Mouse (Mus musculus) hindbrain, embryonic 16.5 days (tissue): Measurements from ENCODE around the gene Zbtb20. TPM values are rescaled to one million over a fixed set of nuclear protein-coding genes. Genes with fewer than 3 reads are reported as not detected.

Experiments used
- ATAC-seq: fragments of 200-750 bp; cut with Nextera tagmentation; 2 replicates; pipeline ENCODE4 v1.8.0; 2017; ENCODE audit warnings: moderate TSS enrichment, moderate library complexity
- H3K27ac ChIP-seq: fragments of 300-500 bp; sonication (generic); 2 replicates; pipeline ENCODE4 v1.5.1; 2014; ENCODE audit warnings: low read depth, mild to moderate bottlenecking, control low read depth, low read length, moderate library complexity
- H3K27me3 ChIP-seq: fragments of 300-500 bp; sonication (generic); replicated peaks from 2 replicates; pipeline ENCODE4 v1.6.1; 2014; ENCODE audit warnings: low read length; ENCODE audit not compliant: control insufficient read depth, insufficient read depth
- H3K36me3 ChIP-seq: fragments of 300-500 bp; sonication (generic); 2 replicates; pipeline ENCODE4 v1.6.1; 2014; ENCODE audit warnings: mild to moderate bottlenecking, low read length, moderate library complexity, mixed read lengths; ENCODE audit not compliant: control insufficient read depth, insufficient read depth
- H3K4me1 ChIP-seq: fragments of 300-500 bp; sonication (generic); 2 replicates; pipeline ENCODE4 v1.6.1; 2014; ENCODE audit warnings: low read depth, low read length; ENCODE audit not compliant: control insufficient read depth, insufficient read depth
- H3K4me2 ChIP-seq: fragments of 300-500 bp; sonication (generic); 2 replicates; pipeline ENCODE4 v1.6.1; 2014; ENCODE audit warnings: mild to moderate bottlenecking, low read length, control low read depth, moderate library complexity
- H3K4me3 ChIP-seq: fragments of 300-500 bp; sonication (generic); 2 replicates; pipeline ENCODE4 v1.5.1; 2014; ENCODE audit warnings: mild to moderate bottlenecking, low read length, control low read depth, moderate library complexity
- H3K9ac ChIP-seq: fragments of 300-500 bp; sonication (generic); 2 replicates; pipeline ENCODE4 v1.6.1; 2014; ENCODE audit warnings: low read depth, mild to moderate bottlenecking, control low read depth, low read length, moderate library complexity
- H3K9me3 ChIP-seq: fragments of 300-500 bp; sonication (generic); 2 replicates; pipeline ENCODE4 v1.6.1; 2014; ENCODE audit warnings: mild to moderate bottlenecking, low read length, moderate library complexity; ENCODE audit not compliant: control insufficient read depth
- WGBS: fragments of 180-500 bp; shearing (Covaris S2); extraction: QIAGEN DNeasy Blood & Tissue Kit; methylation state at CpG from one replicate; pipeline ENCODE4 v1.1.7; 2014; 5-methylcytosine and 5-hydroxymethylcytosine counted together
- polyA plus RNA-seq: library from polyadenylated mRNA; unstranded; fragments of >200 nt; fragmentation: Nextera tagmentation; extraction: Ambion mirVana; gene quantifications from 2 replicates; pipeline ENCODE4 v1.2.1, GENCODE M21; 2015

Zbtb20 gene
- polyA plus RNA-seq, 1 experiment from 2014 or later = 46.6 TPM

- WGBS = 79% methylated on average over 9 of the region's 9 CpGs
- no peak overlapping the region for H3K9ac ChIP-seq
- no peak overlapping the region for H3K4me3 ChIP-seq
- H3K27ac ChIP-seq = no peak overlapping the region
- no peak overlapping the region for H3K4me2 ChIP-seq
- H3K4me1 ChIP-seq = peaks cover 21% of the 10 kb centered on the region
- no peaks in the 10 kb centered on the region for H3K27me3 ChIP-seq
- H3K36me3 ChIP-seq = no peaks in the 10 kb centered on the region
- ATAC-seq = no peak
- no peaks in the 10 kb centered on the region for H3K9me3 ChIP-seq
Observed at GRCm38 (mm10) chr16:43465921-43466748, 590.5 kb downstream of the Zbtb20 start.

DNA sequence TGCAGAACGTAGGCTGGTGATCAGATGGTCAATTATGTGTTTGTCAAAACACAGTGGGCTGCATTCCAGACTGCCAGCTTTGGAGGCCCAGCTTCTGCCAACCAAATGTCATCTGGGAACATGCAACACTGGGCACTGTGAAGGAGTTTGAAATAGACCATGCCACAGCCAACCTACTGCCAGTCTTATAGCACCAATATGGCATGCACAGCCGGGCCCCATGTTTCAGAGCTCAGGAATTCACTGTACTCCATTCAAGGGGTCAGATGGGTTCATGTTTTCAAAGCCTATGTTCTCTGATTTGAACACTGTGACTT is 591.0 kb downstream of the Zbtb20 start:
- peak; percentile 65 for ATAC-seq
- Histone ChIP-seq H3K36me3 (no peaks in the 10 kb centered on the region), H3K9me3 (no peaks in the 10 kb centered on the region), H3K4me1 (peaks cover 21% of the 10 kb centered on the region), H3K27me3 (no peaks in the 10 kb centered on the region), H3K27ac (no peak overlapping the region), H3K9ac (no peak overlapping the region), H3K4me2 (no peak overlapping the region), H3K4me3 (no peak overlapping the region)
- 56% methylated on average over 2 of the region's 2 CpGs for WGBS

GRCm38 (mm10) chr16:43471060-43471459 is 595.4 kb downstream of the Zbtb20 start:
- Histone ChIP-seq H3K9ac (no peak overlapping the region), H3K27me3 (no peaks in the 10 kb centered on the region), H3K27ac (no peak overlapping the region), H3K4me1 (no peaks in the 10 kb centered on the region; the same call in none of the 2 replicates), H3K4me3 (no peak overlapping the region), H3K4me2 (no peak overlapping the region), H3K9me3 (no peaks in the 10 kb centered on the region), H3K36me3 (no peaks in the 10 kb centered on the region)
- ATAC-seq = no peak
- 61% methylated on average over 3 of the region's 3 CpGs for WGBS

GRCm38 (mm10) chr16:43474941-43475728 is 599.5 kb downstream of the Zbtb20 start:
- Histone ChIP-seq H3K9me3 (no peaks in the 10 kb centered on the region), H3K9ac (no peak overlapping the region), H3K4me1 (no peaks in the 10 kb centered on the region), H3K36me3 (no peaks in the 10 kb centered on the region), H3K4me3 (no peak overlapping the region), H3K27ac (no peak overlapping the region), H3K4me2 (no peak overlapping the region), H3K27me3 (no peaks in the 10 kb centered on the region)
- ATAC-seq = no peak
- 88% methylated on average over 11 of the region's 11 CpGs for WGBS

GRCm38 (mm10) chr16:43476921-43477320 is 601.2 kb downstream of the Zbtb20 start:
- no peak overlapping the region for H3K4me2 ChIP-seq
- H3K36me3 ChIP-seq = no peaks in the 10 kb centered on the region
- H3K27me3 ChIP-seq = no peaks in the 10 kb centered on the region
- no peak overlapping the region for H3K27ac ChIP-seq
- H3K4me1 ChIP-seq = no peaks in the 10 kb centered on the region
- no peaks in the 10 kb centered on the region for H3K9me3 ChIP-seq
- no peak for ATAC-seq
- WGBS = 90% methylated on average over 3 of the region's 3 CpGs
- no peak overlapping the region for H3K9ac ChIP-seq
- no peak overlapping the region for H3K4me3 ChIP-seq

- Histone ChIP-seq H3K27me3 (no peaks in the 10 kb centered on the region), H3K4me2 (no peak overlapping the region), H3K36me3 (no peaks in the 10 kb centered on the region), H3K9ac (no peak overlapping the region), H3K4me1 (no peaks in the 10 kb centered on the region), H3K9me3 (no peaks in the 10 kb centered on the region), H3K4me3 (no peak overlapping the region), H3K27ac (no peak overlapping the region)
- 69% methylated on average over 1 of the region's 1 CpGs for WGBS
- no peak for ATAC-seq
Observed at GRCm38 (mm10) chr16:43478352-43478751, 602.7 kb downstream of the Zbtb20 start.

- ATAC-seq = no peak
- Histone ChIP-seq H3K4me3 (no peak overlapping the region), H3K27ac (no peak overlapping the region), H3K27me3 (no peaks in the 10 kb centered on the region), H3K9ac (no peak overlapping the region), H3K4me2 (no peak overlapping the region), H3K36me3 (no peaks in the 10 kb centered on the region), H3K4me1 (no peaks in the 10 kb centered on the region), H3K9me3 (no peaks in the 10 kb centered on the region)
- WGBS = 84% methylated on average over 6 of the region's 6 CpGs
Observed at GRCm38 (mm10) chr16:43480532-43480931, 604.9 kb downstream of the Zbtb20 start.

- no peaks in the 10 kb centered on the region for H3K9me3 ChIP-seq
- no peaks in the 10 kb centered on the region for H3K36me3 ChIP-seq
- H3K27me3 ChIP-seq = no peaks in the 10 kb centered on the region
- H3K9ac ChIP-seq = no peak overlapping the region
- H3K4me1 ChIP-seq = no peaks in the 10 kb centered on the region
- H3K27ac ChIP-seq = no peak overlapping the region
- H3K4me3 ChIP-seq = no peak overlapping the region
- WGBS = 69% methylated on average over 3 of the region's 3 CpGs
- H3K4me2 ChIP-seq = no peak overlapping the region
- no peak for ATAC-seq
Observed at GRCm38 (mm10) chr16:43482125-43482524, 606.4 kb downstream of the Zbtb20 start.

DNA sequence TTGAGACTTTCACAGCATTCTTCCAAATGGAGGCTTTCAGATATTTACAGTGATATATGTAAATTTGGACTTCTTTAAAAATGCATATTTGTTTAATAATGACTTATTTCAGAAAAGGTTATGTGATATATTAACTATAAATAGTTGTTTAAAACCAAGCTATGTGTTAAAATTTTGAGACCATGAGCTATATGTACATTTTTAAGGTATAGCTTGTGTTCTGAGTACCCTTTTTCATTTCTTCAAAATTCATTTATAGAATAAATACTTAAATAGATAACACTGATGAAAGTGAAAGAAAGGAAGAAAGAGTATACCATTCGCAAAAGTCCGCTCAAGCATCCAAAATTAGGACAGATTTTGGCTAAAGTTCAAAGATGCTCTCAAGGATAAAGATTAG is 607.1 kb downstream of the Zbtb20 start:
- Histone ChIP-seq H3K4me3 (no peak overlapping the region), H3K4me1 (no peaks in the 10 kb centered on the region), H3K27ac (no peak overlapping the region), H3K4me2 (no peak overlapping the region), H3K9ac (no peak overlapping the region), H3K9me3 (no peaks in the 10 kb centered on the region), H3K27me3 (no peaks in the 10 kb centered on the region), H3K36me3 (no peaks in the 10 kb centered on the region)
- WGBS = 93% methylated on average over 2 of the region's 2 CpGs
- ATAC-seq = no peak
